Mouse (Mus musculus) gastrocnemius, adult 8-10 months (tissue): ENCODE results near the gene Stk39. TPM values are rescaled to one million over a fixed set of nuclear protein-coding genes. Genes with fewer than 3 reads are reported as not detected.

ENCODE experiments used
- DNase-seq, 2 experiments: peaks; one replicate each; pipeline ENCODE4 v3.0.0; 2022; ENCODE audit warnings: low spot score in 2 of 2
- total RNA-seq, 4 experiments: library from RNA; stranded (reverse); gene quantifications; 2 replicates each; pipeline ENCODE4 v1.2.4; 2022

Gene Stk39
- total RNA-seq, 4 experiments from 2014 or later: 1.3 to 2.4 (median 2.1) TPM

- no peak for DNase-seq
Measured at GRCm38 (mm10) chr2:68383964-68384363, 88.1 kb downstream of the Stk39 start.

GRCm38 (mm10) chr2:68382394-68383059 is 89.5 kb downstream of the Stk39 start:
- no peak for DNase-seq

GRCm38 (mm10) chr2:68381881-68382280 is 90.2 kb downstream of the Stk39 start:
- no peak for DNase-seq

GRCm38 (mm10) chr2:68381205-68381604 is 90.9 kb downstream of the Stk39 start:
- no peak for DNase-seq

- DNase-seq: no peak
Measured at GRCm38 (mm10) chr2:68379631-68380030, 92.4 kb downstream of the Stk39 start.

- DNase-seq: no peak
Measured at GRCm38 (mm10) chr2:68378319-68378718, 93.7 kb downstream of the Stk39 start.

- no peak for DNase-seq
Measured at GRCm38 (mm10) chr2:68377251-68377681, 94.8 kb downstream of the Stk39 start.

- peak; percentile 40 to 52 for DNase-seq
Measured at GRCm38 (mm10) chr2:68376660-68377059, 95.4 kb downstream of the Stk39 start.

GRCm38 (mm10) chr2:68374202-68374601 is 97.9 kb downstream of the Stk39 start:
- DNase-seq: no peak

GRCm38 (mm10) chr2:68371912-68372311 is 100.2 kb downstream of the Stk39 start:
- no peak for DNase-seq

- no peak for DNase-seq
Measured at GRCm38 (mm10) chr2:68370326-68370725, 101.7 kb downstream of the Stk39 start.

- DNase-seq: no peak
Measured at GRCm38 (mm10) chr2:68369080-68369479, 103.0 kb downstream of the Stk39 start.

- DNase-seq: no peak
Measured at GRCm38 (mm10) chr2:68367944-68368343, 104.1 kb downstream of the Stk39 start.

GRCm38 (mm10) chr2:68366897-68367193 is 105.2 kb downstream of the Stk39 start:
- DNase-seq: no peak

- DNase-seq: no peak
Measured at GRCm38 (mm10) chr2:68366091-68366896, 105.8 kb downstream of the Stk39 start.

- no peak for DNase-seq
Measured at GRCm38 (mm10) chr2:68365504-68365903, 106.6 kb downstream of the Stk39 start.

- DNase-seq: no peak
Measured at GRCm38 (mm10) chr2:68364181-68364900, 107.7 kb downstream of the Stk39 start.

- no peak for DNase-seq
Measured at GRCm38 (mm10) chr2:68363159-68363558, 108.9 kb downstream of the Stk39 start.

- DNase-seq: no peak
Measured at GRCm38 (mm10) chr2:68361701-68362100, 110.4 kb downstream of the Stk39 start.

GRCm38 (mm10) chr2:68350621-68351020 is 121.4 kb downstream of the Stk39 start:
- peak in 1 of 2 experiments; percentile 20 for DNase-seq

GRCm38 (mm10) chr2:68349593-68350383 is 122.3 kb downstream of the Stk39 start:
- DNase-seq: peak; percentile 58 to 61
